Mouse (Mus musculus): ENCODE data around the gene Ankub1. TPM values are rescaled to one million over a fixed set of nuclear protein-coding genes. Genes with fewer than 3 reads are reported as not detected.
A peak's percentile ranks its signal among the peaks of the same experiment; 100 is the strongest.

Gene Ankub1
- polyA plus RNA-seq, 1 experiment from 2014 or later, result 0.08 TPM

- ATAC-seq, result no peak
- Histone ChIP-seq H3K4me1 (ENCODE audit: control insufficient read depth, insufficient read depth, low read length) (peaks cover 4% of the 10 kb centered on the region; the same call in 1 of the 2 replicates), H3K27me3 (replicated peaks; ENCODE audit: control insufficient read depth, insufficient read depth, low read length) (no peaks in the 10 kb centered on the region), H3K4me3 (ENCODE audit: low read depth, low read length) (no peak overlapping the region), H3K36me3 (ENCODE audit: control insufficient read depth, insufficient read depth, low read length) (0 out of 2 replicates have a peak, but pooled peaks cover 5% of the 10 kb centered on the region), H3K9me3 (replicated peaks; ENCODE audit: control insufficient read depth, low read length) (no peaks in the 10 kb centered on the region), H3K4me2 (ENCODE audit: low read length) (no peak overlapping the region), H3K9ac (ENCODE audit: low read length) (no peak overlapping the region), H3K27ac (ENCODE audit: low read depth, low read length) (no peak overlapping the region)
- DNase-seq (ENCODE audit: low spot score), result no peak
- WGBS, result 91% methylated on average over 3 of the region's 3 CpGs
Measured at GRCm38 (mm10) chr3:57653646-57654045, 39.0 kb downstream of the Ankub1 start.

- H3K9ac ChIP-seq (ENCODE audit: low read length), result no peak overlapping the region
- H3K4me2 ChIP-seq (ENCODE audit: low read length), result no peak overlapping the region
- H3K4me1 ChIP-seq (ENCODE audit: control insufficient read depth, insufficient read depth, low read length), result peaks cover 4% of the 10 kb centered on the region; the same call in 1 of the 2 replicates
- ATAC-seq (no peak), DNase-seq (ENCODE audit: low spot score) (no peak)
- no peaks in the 10 kb centered on the region for H3K9me3 ChIP-seq (replicated peaks; ENCODE audit: control insufficient read depth, low read length)
- H3K4me3 ChIP-seq (ENCODE audit: low read depth, low read length), result no peak overlapping the region
- 95% methylated on average over 3 of the region's 3 CpGs for WGBS
- no peak overlapping the region for H3K27ac ChIP-seq (ENCODE audit: low read depth, low read length)
- H3K36me3 ChIP-seq (ENCODE audit: control insufficient read depth, insufficient read depth, low read length), result 0 out of 2 replicates have a peak, but pooled peaks cover 5% of the 10 kb centered on the region
- no peaks in the 10 kb centered on the region for H3K27me3 ChIP-seq (replicated peaks; ENCODE audit: control insufficient read depth, insufficient read depth, low read length)
Measured at GRCm38 (mm10) chr3:57652485-57652884, 40.1 kb downstream of the Ankub1 start.

GRCm38 (mm10) chr3:57651865-57652259 lies 40.7 kb downstream of the Ankub1 start:
- no peaks in the 10 kb centered on the region for H3K27me3 ChIP-seq (replicated peaks; ENCODE audit: control insufficient read depth, insufficient read depth, low read length)
- H3K4me1 ChIP-seq (ENCODE audit: control insufficient read depth, insufficient read depth, low read length), result peaks cover 4% of the 10 kb centered on the region; the same call in 1 of the 2 replicates
- no peak overlapping the region for H3K27ac ChIP-seq (ENCODE audit: low read depth, low read length)
- no peaks in the 10 kb centered on the region for H3K9me3 ChIP-seq (replicated peaks; ENCODE audit: control insufficient read depth, low read length)
- WGBS, result 73% methylated on average over 3 of the region's 3 CpGs
- peak overlapping the region; percentile 65 for H3K4me2 ChIP-seq (ENCODE audit: low read length)
- DNase-seq (ENCODE audit: low spot score) (no peak), ATAC-seq (peak; percentile 44)
- H3K36me3 ChIP-seq (ENCODE audit: control insufficient read depth, insufficient read depth, low read length), result 0 out of 2 replicates have a peak, but pooled peaks cover 5% of the 10 kb centered on the region
- peak overlapping the region; percentile 78 for H3K9ac ChIP-seq (ENCODE audit: low read length)
- H3K4me3 ChIP-seq (ENCODE audit: low read depth, low read length), result peak overlapping the region; percentile 71

- peak; percentile 87 for DNase-seq (ENCODE audit: low spot score)
- H3K27ac ChIP-seq (ENCODE audit: low read depth, low read length), result peak within 1 kb of the TSS; percentile 73
- peaks cover 4% of the 10 kb centered on the region; the same call in 1 of the 2 replicates for H3K4me1 ChIP-seq (ENCODE audit: control insufficient read depth, insufficient read depth, low read length)
- H3K4me3 ChIP-seq (ENCODE audit: low read depth, low read length), result peak within 1 kb of the TSS; percentile 71
- no peaks in the 10 kb centered on the region for H3K9me3 ChIP-seq (replicated peaks; ENCODE audit: control insufficient read depth, low read length)
- H3K27me3 ChIP-seq (replicated peaks; ENCODE audit: control insufficient read depth, insufficient read depth, low read length), result no peaks in the 10 kb centered on the region
- peak within 1 kb of the TSS; percentile 65 for H3K4me2 ChIP-seq (ENCODE audit: low read length)
- peak; percentile 99 for ATAC-seq
- 0% methylated on average over 42 of the region's 42 CpGs for WGBS
- peaks cover 10% of the 10 kb centered on the region; the same call in 1 of the 2 replicates for H3K36me3 ChIP-seq (ENCODE audit: control insufficient read depth, insufficient read depth, low read length)
- H3K9ac ChIP-seq (ENCODE audit: low read length), result peak within 1 kb of the TSS; percentile 78
Measured at GRCm38 (mm10) chr3:57651231-57651864, 41.3 kb downstream of the Ankub1 start, which contains the start of gene Commd2. Gene Commd2, minus strand, starts transcription at chr3:57651715.

- Histone ChIP-seq H3K27me3 (replicated peaks; ENCODE audit: control insufficient read depth, insufficient read depth, low read length) (no peaks in the 10 kb centered on the region), H3K36me3 (ENCODE audit: control insufficient read depth, insufficient read depth, low read length) (peaks cover 16% of the 10 kb centered on the region), H3K4me1 (ENCODE audit: control insufficient read depth, insufficient read depth, low read length) (no peaks in the 10 kb centered on the region), H3K4me3 (ENCODE audit: low read depth, low read length) (no peak overlapping the region), H3K27ac (ENCODE audit: low read depth, low read length) (no peak overlapping the region), H3K9ac (ENCODE audit: low read length) (no peak overlapping the region), H3K9me3 (replicated peaks; ENCODE audit: control insufficient read depth, low read length) (no peaks in the 10 kb centered on the region), H3K4me2 (ENCODE audit: low read length) (no peak overlapping the region)
- ATAC-seq, result no peak
- no peak for DNase-seq (ENCODE audit: low spot score)
- WGBS, result 89% methylated on average over 6 of the region's 6 CpGs
Measured at GRCm38 (mm10) chr3:57643191-57643590, 49.4 kb downstream of the Ankub1 start.

GRCm38 (mm10) chr3:57637596-57637995 lies 55.0 kb downstream of the Ankub1 start:
- no peak overlapping the region for H3K27ac ChIP-seq (ENCODE audit: low read depth, low read length)
- ATAC-seq (no peak), DNase-seq (ENCODE audit: low spot score) (no peak)
- no peaks in the 10 kb centered on the region for H3K27me3 ChIP-seq (replicated peaks; ENCODE audit: control insufficient read depth, insufficient read depth, low read length)
- H3K4me2 ChIP-seq (ENCODE audit: low read length), result no peak overlapping the region
- H3K4me1 ChIP-seq (ENCODE audit: control insufficient read depth, insufficient read depth, low read length), result no peaks in the 10 kb centered on the region
- WGBS, result 83% methylated on average over 6 of the region's 6 CpGs
- H3K9me3 ChIP-seq (replicated peaks; ENCODE audit: control insufficient read depth, low read length), result no peaks in the 10 kb centered on the region
- no peak overlapping the region for H3K9ac ChIP-seq (ENCODE audit: low read length)
- no peaks in the 10 kb centered on the region for H3K36me3 ChIP-seq (ENCODE audit: control insufficient read depth, insufficient read depth, low read length)
- H3K4me3 ChIP-seq (ENCODE audit: low read depth, low read length), result no peak overlapping the region

- whole genome bisulfite sequencing, result 68% methylated on average over 3 of the region's 3 CpGs
- Histone ChIP-seq H3K4me3 (ENCODE audit: low read depth, low read length) (no peak overlapping the region), H3K4me1 (ENCODE audit: control insufficient read depth, insufficient read depth, low read length) (no peaks in the 10 kb centered on the region), H3K9me3 (replicated peaks; ENCODE audit: control insufficient read depth, low read length) (no peaks in the 10 kb centered on the region), H3K4me2 (ENCODE audit: low read length) (no peak overlapping the region), H3K27me3 (replicated peaks; ENCODE audit: control insufficient read depth, insufficient read depth, low read length) (no peaks in the 10 kb centered on the region), H3K27ac (ENCODE audit: low read depth, low read length) (no peak overlapping the region), H3K36me3 (ENCODE audit: control insufficient read depth, insufficient read depth, low read length) (no peaks in the 10 kb centered on the region), H3K9ac (ENCODE audit: low read length) (no peak overlapping the region)
- ATAC-seq (no peak), DNase-seq (ENCODE audit: low spot score) (no peak)
Measured at GRCm38 (mm10) chr3:57634763-57635487, 57.7 kb downstream of the Ankub1 start.

- Histone ChIP-seq H3K4me1 (ENCODE audit: control insufficient read depth, insufficient read depth, low read length) (no peaks in the 10 kb centered on the region), H3K36me3 (ENCODE audit: control insufficient read depth, insufficient read depth, low read length) (no peaks in the 10 kb centered on the region), H3K27ac (ENCODE audit: low read depth, low read length) (no peak overlapping the region), H3K9ac (ENCODE audit: low read length) (no peak overlapping the region), H3K27me3 (replicated peaks; ENCODE audit: control insufficient read depth, insufficient read depth, low read length) (no peaks in the 10 kb centered on the region), H3K4me3 (ENCODE audit: low read depth, low read length) (no peak overlapping the region), H3K9me3 (replicated peaks; ENCODE audit: control insufficient read depth, low read length) (no peaks in the 10 kb centered on the region), H3K4me2 (ENCODE audit: low read length) (no peak overlapping the region)
- WGBS, result 84% methylated on average over 11 of the region's 11 CpGs
- ATAC-seq, result no peak
- DNase-seq (ENCODE audit: low spot score), result no peak
Measured at GRCm38 (mm10) chr3:57626954-57627513, 65.6 kb downstream of the Ankub1 start.

All from forebrain, embryonic 14.5 days (tissue).